8 mouse cellular contexts compared by ENCODE assay signal in genomic region chr11:11820251-11820650, GRCm38 (mm10). TPM values are rescaled to one million over a fixed set of nuclear protein-coding genes. Genes with fewer than 3 reads are reported as not detected.
DNase-seq lines count a peak whose midpoint lies in the region; ATAC-seq and TF ChIP-seq lines count a peak whose summit lies in the region.

No protein-coding gene starts in this region.

- peak; percentile 46 for TF ChIP-seq CTCF in lung, adult 2 months (IDR thresholded peaks at IDR 0.05; ENCODE audit: insufficient read depth, low read length)

- WGBS in hindbrain, embryonic 10.5 days = 4% methylated on average over 2 of the region's 2 CpGs
- 2% methylated on average over 2 of the region's 2 CpGs for WGBS in lung, adult 2 months

- no peak overlapping the region for H3K4me3 ChIP-seq in hindbrain, embryonic 10.5 days
- H3K4me3 ChIP-seq in lung, adult 2 months (replicated peaks; ENCODE audit: extremely low read depth, low read depth, low read length) = no peak overlapping the region

- peak; percentile 92 for ATAC-seq in frontal cortex, adult (ENCODE audit: low TSS enrichment)

- no peaks in the 10 kb centered on the region for H3K27me3 ChIP-seq in hindbrain, embryonic 10.5 days (ENCODE audit: insufficient read depth, poor library complexity, severe bottlenecking)

- peak; percentile 99 for DNase-seq in NIH3T3 (ENCODE audit: low read depth)
- DNase-seq in cerebellum, adult 9-10 months = peak; percentile 76
- peak; percentile 80 for DNase-seq in hindbrain, embryonic 10.5 days (ENCODE audit: low spot score)
- DNase-seq in layer of hippocampus, adult 8-10 months (ENCODE audit: low spot score in 2 of 2) = peak; percentile 77 to 87
- peak; percentile 61 for DNase-seq in lung, adult 2 months
- DNase-seq in ovary, postnatal 14 days (ENCODE audit: low spot score) = peak; percentile 79
- DNase-seq in thymus, postnatal 25 days = peak; percentile 73

- H3K4me1 ChIP-seq in hindbrain, embryonic 10.5 days (replicated peaks) = peaks cover 47% of the 10 kb centered on the region
- no peaks in the 10 kb centered on the region; the same call in 1 of the 2 replicates for H3K4me1 ChIP-seq in lung, adult 2 months (ENCODE audit: control insufficient read depth, insufficient read depth, low read length)

- H3K9me3 ChIP-seq in hindbrain, embryonic 10.5 days = no peaks in the 10 kb centered on the region

- H3K27ac ChIP-seq in hindbrain, embryonic 10.5 days = peak overlapping the region; percentile 94

- TF ChIP-seq POLR2A in lung, adult 2 months (IDR thresholded peaks at IDR 0.05; ENCODE audit: borderline replicate concordance, extremely low read depth, low read depth, low read length) = no peak

- no peaks in the 10 kb centered on the region for H3K36me3 ChIP-seq in hindbrain, embryonic 10.5 days

RNA-seq across cellular contexts. Expression of gene Fignl1, which starts 11.5 kb away (rescaled TPM):
- 67.8 and 105 TPM in 2 replicates for polyA plus RNA-seq in hindbrain, embryonic 10.5 days (2016; fragmentation: Nextera tagmentation; extraction: Ambion mirVana)
- total RNA-seq in layer of hippocampus, adult 8-10 months (2022) = under 1 TPM; 0.35 to 0.89 (median 0.76) TPM
- 0.17 and 0.47 TPM in 2 replicates for polyA plus RNA-seq in lung, adult 2 months (2012; rRNA removed)

Comparison
In these comparisons a context has a peak if more than half of its experiments do, and no peak if none do; other contexts are left out.
1. RNA of gene Fignl1, which starts 11.5 kb away (polyA plus RNA-seq): 67.8 to 105 TPM in hindbrain, embryonic 10.5 days; 0.17 to 0.47 TPM in lung, adult 2 months; every median in the first group is over 10 times any median in the second.
2. Peak in every context shown above with its lines, with median percentiles within 50 percentile points of each other: DNase-seq.